Mouse (Mus musculus) embryonic stem cell, embryonic (primary cell): ENCODE measurements around the gene Trappc6a.

ENCODE experiments used
- CTCF ChIA-PET, 4 experiments: fragments of 300-600 bp in 2 of 4; fragments of 350-600 bp in 2 of 4; sonication (Branson Sonifier 250); formaldehyde crosslinking; loops; one replicate each; lab custom pipeline; 2022; ENCODE audit warnings: inconsistent platforms in 2 of 4; lab: Charles Lee
- POLR2A ChIA-PET, 4 experiments: fragments of 300-600 bp in 2 of 4; fragments of 350-600 bp in 2 of 4; sonication (Branson Sonifier 250); formaldehyde crosslinking; loops; one replicate each; lab custom pipeline; 2022; ENCODE audit warnings: antibody characterized with exemption in 4 of 4, inconsistent platforms in 1 of 4; lab: Charles Lee

Gene Trappc6a

GRCm38 (mm10) chr7:19508150-19508923, at the start of gene Trappc6a, which contains the start of gene Bloc1s3:
Gene Trappc6a, plus strand, starts transcription at chr7:19508395.
Gene Bloc1s3, minus strand, starts transcription at chr7:19508367.
- ChIA-PET POLR2A (interaction anchor here in 3 of 4 experiments (0.7 to 2.4 kb wide), 21 partner anchors 7 to 190 kb away, joined by 3 to 17 read pairs (median 3); partner anchors contain the start of genes Nkpd1 (in 2 of the 3), Exoc3l2 (in 1 of the 3) and Ppp1r37 (in 1 of the 3)), CTCF (interaction anchor here in 3 of 4 experiments (0.6 to 4.9 kb wide), 18 partner anchors 9 to 222 kb away, joined by 3 to 28 read pairs (median 4); partner anchors contain the start of gene Nkpd1 (in 2 of the 3))

GRCm38 (mm10) chr7:19458591-19459111, 49.5 kb upstream of the Trappc6a start, which contains the start of gene Mark4:
Gene Mark4, minus strand, starts transcription at chr7:19458821.
- POLR2A ChIA-PET, result interaction anchor here in 2 of 4 experiments (1.1 to 1.4 kb wide), 2 partner anchors 31 to 312 kb away, joined by 3 to 5 read pairs; partner anchors contain the start of gene Bcam (in 1 of the 2)
- CTCF ChIA-PET, result interaction anchor here in 3 of 4 experiments (0.6 to 1.0 kb wide), 4 partner anchors 11 to 203 kb away, joined by 3 to 5 read pairs (median 3); no protein-coding TSS in a partner anchor

GRCm38 (mm10) chr7:19459144-19459870, 48.9 kb upstream of the Trappc6a start:
- ChIA-PET POLR2A (interaction anchor here in 2 of 4 experiments (0.5 to 1.0 kb wide), 5 partner anchors 28 to 211 kb away, joined by 3 read pairs; no protein-coding TSS in a partner anchor), CTCF (interaction anchor here in 2 of 4 experiments (0.5 to 1.3 kb wide), 3 partner anchors 23 to 177 kb away, joined by 4 to 5 read pairs (median 4); no protein-coding TSS in a partner anchor)

DNA sequence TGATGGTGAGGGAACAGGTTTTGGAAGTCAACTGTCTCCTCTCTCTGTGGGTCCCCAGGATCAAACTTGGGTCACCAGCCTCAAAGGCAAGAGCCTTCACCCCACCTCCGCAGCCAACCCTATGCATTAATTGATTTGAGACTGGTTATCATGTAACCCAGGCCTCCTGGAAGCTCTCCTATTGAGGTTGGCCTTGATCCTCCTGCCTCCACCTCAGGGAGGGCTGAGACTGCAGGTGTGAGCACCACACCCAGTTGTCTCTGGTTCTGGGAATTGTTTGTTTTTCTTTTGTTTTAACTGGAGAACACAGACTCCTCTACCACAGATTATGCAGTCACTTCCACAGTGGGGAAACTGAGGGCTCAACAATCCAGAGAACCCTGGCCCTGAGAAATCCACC, 47.7 kb upstream of the Trappc6a start:
- ChIA-PET POLR2A (interaction anchor here (0.6 to 1.9 kb wide), 5 partner anchors 9 to 144 kb away, joined by 3 to 7 read pairs (median 3); partner anchors contain the start of genes Gemin7 (in 1 of the 4) and Zfp296 (in 1 of the 4)), CTCF (interaction anchor here (0.6 to 3.1 kb wide), 17 partner anchors 9 to 255 kb away, joined by 3 to 16 read pairs (median 4); partner anchors contain the start of genes Cd3eap (in 1 of the 4) and Ppp1r13l (in 1 of the 4))

DNA sequence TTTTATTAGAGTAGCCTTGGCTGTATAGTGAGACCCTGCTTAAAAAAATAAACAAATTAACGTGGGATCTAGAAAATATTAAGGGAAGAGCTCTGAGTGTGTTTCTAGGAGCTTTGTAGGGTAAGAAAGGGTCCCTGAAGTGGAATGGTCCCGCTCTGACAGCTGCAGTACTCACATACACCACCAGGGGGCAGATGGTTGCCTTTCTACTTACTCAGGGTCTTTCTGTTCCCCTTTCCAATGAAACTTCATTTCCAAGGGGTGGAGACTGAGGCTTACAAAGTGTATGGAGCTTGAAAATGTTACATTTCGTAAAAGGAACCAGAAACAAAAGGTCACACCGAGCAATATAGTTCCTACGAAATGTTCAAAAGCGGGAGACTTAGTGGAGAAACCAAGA, 46.7 kb upstream of the Trappc6a start:
- POLR2A ChIA-PET, result interaction anchor here in 3 of 4 experiments (0.5 to 1.9 kb wide), 12 partner anchors 8 to 128 kb away, joined by 3 to 7 read pairs (median 4); no protein-coding TSS in a partner anchor
- CTCF ChIA-PET, result interaction anchor here (0.6 to 3.1 kb wide), 40 partner anchors 8 to 158 kb away, joined by 3 to 16 read pairs (median 4); partner anchors contain the start of genes Nkpd1 (in 1 of the 4) and Ppp1r37 (in 1 of the 4)

DNA sequence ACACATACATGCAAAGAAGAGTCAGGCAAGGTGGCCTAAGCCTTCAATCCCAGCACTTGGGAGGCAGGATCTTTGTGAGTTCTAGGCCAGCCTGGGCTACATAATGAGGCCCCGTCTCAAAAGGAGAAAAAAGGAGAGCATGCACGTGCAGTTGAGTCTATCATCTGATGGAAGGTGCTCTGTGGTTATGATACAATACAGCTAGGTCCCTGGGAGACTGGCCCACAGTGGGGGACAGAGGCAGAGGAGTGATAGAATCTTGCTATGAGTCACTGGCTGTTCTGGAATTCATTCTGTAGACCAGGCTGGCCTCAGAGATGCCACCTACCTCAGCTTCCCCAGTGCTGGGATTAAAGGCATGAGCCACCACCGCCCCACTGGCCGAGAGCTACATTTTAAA, 45.8 kb upstream of the Trappc6a start:
- ChIA-PET CTCF (interaction anchor here (0.5 to 3.1 kb wide), 22 partner anchors 7 to 1004 kb away, joined by 3 to 16 read pairs (median 3); partner anchors contain the start of genes Ckm (in 1 of the 4), Klc3 (in 1 of the 4) and Ppp1r37 (in 1 of the 4)), POLR2A (interaction anchor here in 3 of 4 experiments (0.6 to 1.9 kb wide), 11 partner anchors 9 to 127 kb away, joined by 3 to 4 read pairs (median 3); no protein-coding TSS in a partner anchor)

- ChIA-PET CTCF (interaction anchor here (0.5 to 3.1 kb wide), 15 partner anchors 12 to 1005 kb away, joined by 3 to 16 read pairs (median 4); partner anchors contain the start of genes Ckm (in 1 of the 4) and Klc3 (in 1 of the 4)), POLR2A (interaction anchor here in 3 of 4 experiments (0.6 to 1.9 kb wide), 13 partner anchors 9 to 104 kb away, joined by 3 to 4 read pairs (median 3); partner anchors contain the start of genes Cd3eap (in 1 of the 3) and Ppp1r13l (in 1 of the 3))
These were observed 45.3 kb upstream of the Trappc6a start, which contains the start of gene Exoc3l2 for GRCm38 (mm10) chr7:19462884-19463381. Gene Exoc3l2, plus strand, starts transcription at chr7:19463331.

- CTCF ChIA-PET, result interaction anchor here in 2 of 4 experiments (0.6 to 0.8 kb wide), 2 partner anchors 25 to 68 kb away, joined by 3 read pairs; no protein-coding TSS in a partner anchor
- POLR2A ChIA-PET, result interaction anchor here in 2 of 4 experiments (0.6 to 1.5 kb wide), 5 partner anchors 8 to 211 kb away, joined by 3 to 6 read pairs (median 3); no protein-coding TSS in a partner anchor
These were observed 43.6 kb upstream of the Trappc6a start for GRCm38 (mm10) chr7:19464367-19465307.

DNA sequence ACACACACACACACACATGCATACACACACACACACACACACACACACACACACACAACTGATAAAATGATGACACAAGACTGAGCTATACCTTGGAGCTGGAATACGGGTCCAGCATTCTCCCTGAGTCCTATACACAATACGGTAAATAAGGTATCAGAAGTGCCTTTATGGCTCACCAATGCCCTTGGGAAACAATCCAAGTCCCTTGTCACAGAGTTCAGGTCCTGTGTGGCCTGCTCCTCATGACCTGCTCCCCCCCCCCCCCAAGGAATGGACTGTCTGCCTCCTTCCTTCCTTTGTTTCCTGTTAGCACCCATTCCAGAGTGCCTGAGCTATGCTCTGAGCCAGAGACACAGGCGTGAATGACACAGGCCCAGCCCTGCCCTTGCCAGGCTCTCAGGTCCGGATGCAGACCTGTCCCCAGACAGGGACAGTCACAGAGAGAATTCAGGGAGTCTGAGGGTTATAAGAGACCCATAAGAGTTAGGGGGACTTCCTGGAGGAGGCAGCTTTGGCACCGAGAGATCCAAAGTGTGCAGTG, 41.5 kb upstream of the Trappc6a start:
- ChIA-PET CTCF (interaction anchor here (0.6 to 1.5 kb wide), 8 partner anchors 23 to 124 kb away, joined by 3 to 5 read pairs (median 4); no protein-coding TSS in a partner anchor), POLR2A (interaction anchor here (0.6 to 1.5 kb wide), 10 partner anchors 8 to 265 kb away, joined by 3 to 4 read pairs (median 3); no protein-coding TSS in a partner anchor)

- POLR2A ChIA-PET, result interaction anchor here (0.5 to 1.9 kb wide), 7 partner anchors 8 to 633 kb away, joined by 3 to 6 read pairs (median 3); no protein-coding TSS in a partner anchor
These were observed 40.6 kb upstream of the Trappc6a start for GRCm38 (mm10) chr7:19467638-19468037.

GRCm38 (mm10) chr7:19468279-19468678, 39.9 kb upstream of the Trappc6a start:
- CTCF ChIA-PET, result interaction anchor here in 3 of 4 experiments (0.6 to 2.5 kb wide), 3 partner anchors 63 to 558 kb away, joined by 3 to 10 read pairs (median 3); partner anchors contain the start of gene Ccdc61 (in 1 of the 3)
- POLR2A ChIA-PET, result interaction anchor here in 3 of 4 experiments (0.6 to 1.9 kb wide), 3 partner anchors 20 to 371 kb away, joined by 3 to 6 read pairs (median 3); no protein-coding TSS in a partner anchor

More at GRCm38 (mm10) chr7:19467638-19468037, 40.6 kb upstream of the Trappc6a start:
- CTCF ChIA-PET, result interaction anchor here in 2 of 4 experiments (0.6 to 1.5 kb wide), 5 partner anchors 62 to 558 kb away, joined by 3 to 4 read pairs (median 3); partner anchors contain the start of gene Ccdc61 (in 1 of the 2)

DNA sequence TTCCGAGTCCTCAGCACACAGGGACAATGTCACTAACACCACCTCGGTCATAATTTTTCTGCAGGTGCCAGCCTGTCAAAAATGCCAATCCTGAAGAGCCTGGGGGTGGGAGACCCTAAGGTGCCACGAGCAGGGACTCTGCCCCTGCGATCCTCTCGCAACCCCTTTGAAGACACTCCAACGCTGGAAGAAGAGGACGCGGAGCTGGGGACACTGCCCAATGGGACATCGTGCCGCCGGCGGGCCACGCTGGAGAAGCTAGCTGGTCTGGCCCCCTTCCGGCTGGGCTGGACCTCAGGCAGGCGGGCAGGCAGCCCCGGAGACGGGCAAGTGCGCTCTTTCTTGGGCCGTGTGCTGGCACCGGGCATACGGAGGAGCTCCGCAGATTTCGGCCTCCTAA, 38.8 kb upstream of the Trappc6a start:
- POLR2A ChIA-PET, result interaction anchor here in 2 of 4 experiments (0.6 to 1.9 kb wide), 9 partner anchors 8 to 246 kb away, joined by 3 to 7 read pairs (median 4); partner anchors contain the start of gene Tomm40 (in 1 of the 2)
- CTCF ChIA-PET, result interaction anchor here in 3 of 4 experiments (0.6 to 2.6 kb wide), 8 partner anchors 8 to 199 kb away, joined by 3 to 16 read pairs (median 4); partner anchors contain the start of genes Mark4 (in 1 of the 3) and Nkpd1 (in 1 of the 3)

GRCm38 (mm10) chr7:19470308-19470707, 37.9 kb upstream of the Trappc6a start:
- CTCF ChIA-PET, result interaction anchor here in 3 of 4 experiments (0.6 to 2.6 kb wide), 11 partner anchors 9 to 295 kb away, joined by 3 to 16 read pairs (median 4); partner anchors contain the start of gene Nkpd1 (in 1 of the 3)
- POLR2A ChIA-PET, result interaction anchor here in 3 of 4 experiments (0.5 to 2.1 kb wide), 12 partner anchors 9 to 347 kb away, joined by 3 to 7 read pairs (median 4); partner anchors contain the start of gene Tomm40 (in 1 of the 3)

GRCm38 (mm10) chr7:19472403-19472802, 35.8 kb upstream of the Trappc6a start:
- POLR2A ChIA-PET, result interaction anchor here in 2 of 4 experiments (0.7 to 2.7 kb wide), 8 partner anchors 9 to 228 kb away, joined by 3 to 7 read pairs (median 3); partner anchors contain the start of genes Apoe (in 1 of the 2), Exoc3l2 (in 1 of the 2) and Fosb (in 1 of the 2)
- CTCF ChIA-PET, result interaction anchor here in 2 of 4 experiments (1.0 to 1.6 kb wide), 2 partner anchors 11 to 117 kb away, joined by 5 to 6 read pairs; no protein-coding TSS in a partner anchor
